In genomic region chr14:21020435-21020834, GRCm38 (mm10) we compare ENCODE assay signal across 26 mouse cellular contexts. TPM values are rescaled to one million over a fixed set of nuclear protein-coding genes. Genes with fewer than 3 reads are reported as not detected.
DNase-seq lines count a peak whose midpoint lies in the region; ATAC-seq and TF ChIP-seq lines count a peak whose summit lies in the region.
"Had no signal": no experiment of that assay in that cellular context is flagged by ENCODE, and none has a peak within 500 bp of the region (broad histone marks: within the 10 kb centered on the region; RNA-seq: fewer than 3 reads in every experiment).

No protein-coding gene starts in this region.

- 73% methylated on average over 8 of the region's 8 CpGs for WGBS in hindbrain, postnatal 0 days
- 92% methylated on average over 8 of the region's 8 CpGs for WGBS in hindbrain, embryonic 10.5 days

- 0 out of 2 replicates have a peak, but pooled peaks cover 7% of the 10 kb centered on the region for H3K36me3 ChIP-seq in hindbrain, postnatal 0 days (ENCODE audit: insufficient read depth, low read length)
- peaks cover 77% of the 10 kb centered on the region for H3K36me3 ChIP-seq in hindbrain, embryonic 10.5 days

- peak; percentile 46; the same call in 1 of the 2 replicates for ATAC-seq in hindbrain, postnatal 0 days
- ATAC-seq in CD4-positive, CD25-positive, alpha-beta regulatory T cell, adult 4 months = no peak
- ATAC-seq: forebrain, embryonic 13.5 days; intestine, embryonic 15.5 days; midbrain, embryonic 15.5 days had no signal

- no peak overlapping the region for H3K4me3 ChIP-seq in hindbrain, postnatal 0 days (ENCODE audit: low read length)
- no peak overlapping the region for H3K4me3 ChIP-seq in hindbrain, embryonic 10.5 days
- H3K4me3 ChIP-seq: forebrain, embryonic 13.5 days; intestine, embryonic 15.5 days; left cerebral cortex, adult 2 months; limb, embryonic 10.5 days; liver, embryonic 15.5 days; lung, embryonic 15.5 days; midbrain, embryonic 15.5 days; myocyte; neural tube, embryonic 13.5 days had no signal

- TF ChIP-seq CTCF in hindbrain, postnatal 0 days (IDR thresholded peaks at IDR 0.05; ENCODE audit: low read depth) = no peak

- no peaks in the 10 kb centered on the region for H3K27me3 ChIP-seq in hindbrain, postnatal 0 days (ENCODE audit: insufficient read depth, low read length)
- no peaks in the 10 kb centered on the region for H3K27me3 ChIP-seq in hindbrain, embryonic 10.5 days (ENCODE audit: insufficient read depth, poor library complexity, severe bottlenecking)
- H3K27me3 ChIP-seq: forebrain, embryonic 13.5 days; intestine, embryonic 15.5 days; liver, embryonic 15.5 days; lung, embryonic 15.5 days; midbrain, embryonic 15.5 days; neural tube, embryonic 13.5 days had no signal

- H3K9me3 ChIP-seq in hindbrain, postnatal 0 days (ENCODE audit: low read length) = no peaks in the 10 kb centered on the region
- H3K9me3 ChIP-seq in hindbrain, embryonic 10.5 days = no peaks in the 10 kb centered on the region
- H3K9me3 ChIP-seq: forebrain, embryonic 13.5 days; intestine, embryonic 15.5 days; limb, embryonic 10.5 days; liver, embryonic 15.5 days; lung, embryonic 15.5 days; midbrain, embryonic 15.5 days; neural tube, embryonic 13.5 days had no signal

- H3K4me2 ChIP-seq in hindbrain, postnatal 0 days (ENCODE audit: low read depth, low read length) = no peak overlapping the region
- H3K4me2 ChIP-seq: forebrain, embryonic 13.5 days; hindbrain, embryonic 14.5 days; intestine, embryonic 15.5 days; liver, embryonic 15.5 days; lung, embryonic 15.5 days; midbrain, embryonic 15.5 days; neural tube, embryonic 13.5 days had no signal

- DNase-seq in cerebellum, adult 11-12 months = peak; percentile 26
- no peak for DNase-seq in cerebellum, postnatal 25 days
- DNase-seq in hindbrain, postnatal 0 days (ENCODE audit: low spot score) = peak; percentile 12
- DNase-seq in hindbrain, embryonic 10.5 days (ENCODE audit: low spot score) = no peak
- peak; percentile 71 to 81 for DNase-seq in right cerebral cortex, postnatal 10 days (ENCODE audit: low spot score in 2 of 2)
- no peak for DNase-seq in right cerebral cortex, postnatal 25 days
- peak; percentile 50 to 53 for DNase-seq in layer of hippocampus, postnatal 36 days
- DNase-seq: adrenal gland, postnatal 25 days; kidney, adult 8-10 months; kidney, postnatal 10 days; liver; lung, postnatal 4 days; retina, postnatal 1 day; spleen, adult 18-20 months; thymus, postnatal 14 days had no signal

- no peak overlapping the region for H3K27ac ChIP-seq in hindbrain, postnatal 0 days
- no peak overlapping the region for H3K27ac ChIP-seq in hindbrain, embryonic 10.5 days
- H3K27ac ChIP-seq: forebrain, embryonic 13.5 days; hindbrain, embryonic 14.5 days; intestine, embryonic 15.5 days; limb, embryonic 10.5 days; liver, embryonic 15.5 days; lung, embryonic 15.5 days; midbrain, embryonic 15.5 days; neural tube, embryonic 13.5 days had no signal

- H3K9ac ChIP-seq in hindbrain, postnatal 0 days (replicated peaks; ENCODE audit: low read length) = no peak overlapping the region
- H3K9ac ChIP-seq: forebrain, embryonic 13.5 days; hindbrain, embryonic 14.5 days; intestine, embryonic 15.5 days; liver, embryonic 15.5 days; lung, embryonic 15.5 days; midbrain, embryonic 15.5 days; neural tube, embryonic 13.5 days had no signal

- H3K4me1 ChIP-seq in hindbrain, postnatal 0 days (ENCODE audit: insufficient read depth, low read length) = no peaks in the 10 kb centered on the region
- H3K4me1 ChIP-seq in hindbrain, embryonic 10.5 days (replicated peaks) = no peaks in the 10 kb centered on the region
- H3K4me1 ChIP-seq: forebrain, embryonic 13.5 days; intestine, embryonic 15.5 days; limb, embryonic 10.5 days; liver, embryonic 15.5 days; lung, embryonic 15.5 days; midbrain, embryonic 15.5 days; neural tube, embryonic 13.5 days had no signal

RNA-seq across cellular contexts. Expression of gene Ap3m1, which starts 31.9 kb away (rescaled TPM):
- total RNA-seq in hindbrain, postnatal 0 days (2014; rRNA removed) = 53.6 and 55.2 TPM in 2 replicates
- 56.7 and 58.2 TPM in 2 replicates for polyA plus RNA-seq in hindbrain, postnatal 0 days (2015; fragmentation: Nextera tagmentation; extraction: Ambion mirVana)
- 99.0 and 110 TPM in 2 replicates for polyA plus RNA-seq in hindbrain, embryonic 10.5 days (2016; fragmentation: Nextera tagmentation; extraction: Ambion mirVana)
- 10 to 100 TPM; 76.3 to 78.0 TPM for total RNA-seq in layer of hippocampus, postnatal 36 days (2021)
- polyA plus RNA-seq in CD4-positive, CD25-positive, alpha-beta regulatory T cell, adult 4 months (2017; shearing (Covaris generic)) = 10 to 100 TPM; 63.6 to 75.8 TPM

RNA-seq across cellular contexts. Expression of gene Adk, which starts 31.9 kb away (rescaled TPM):
- total RNA-seq in hindbrain, postnatal 0 days (2014; rRNA removed) = 21.4 and 27.4 TPM in 2 replicates
- 63.5 and 65.2 TPM in 2 replicates for polyA plus RNA-seq in hindbrain, postnatal 0 days (2015; fragmentation: Nextera tagmentation; extraction: Ambion mirVana)
- polyA plus RNA-seq in hindbrain, embryonic 10.5 days (2016; fragmentation: Nextera tagmentation; extraction: Ambion mirVana) = 115 and 146 TPM in 2 replicates
- total RNA-seq in layer of hippocampus, postnatal 36 days (2021) = 10 to 100 TPM; 62.6 to 77.3 TPM
- 100 to 1,000 TPM; 117 to 132 TPM for polyA plus RNA-seq in CD4-positive, CD25-positive, alpha-beta regulatory T cell, adult 4 months (2017; shearing (Covaris generic))

Comparison
In these comparisons a context has a peak if more than half of its experiments do, and no peak if none do; other contexts are left out.
1. DNase-seq: peak in cerebellum, adult 11-12 months (single experiment), hindbrain, postnatal 0 days (single experiment), right cerebral cortex, postnatal 10 days (2 of 2) and layer of hippocampus, postnatal 36 days (2 of 2); none in cerebellum, postnatal 25 days (0 of 2), hindbrain, embryonic 10.5 days (single experiment) and right cerebral cortex, postnatal 25 days (single experiment).